Mouse (Mus musculus): ENCODE data around the gene Moap1. TPM values are rescaled to one million over a fixed set of nuclear protein-coding genes. Genes with fewer than 3 reads are reported as not detected.
A peak's percentile ranks its signal among the peaks of the same experiment; 100 is the strongest.

Moap1 gene
- polyA plus RNA-seq, 1 experiment from 2014 or later, result 33.9 TPM

DNA sequence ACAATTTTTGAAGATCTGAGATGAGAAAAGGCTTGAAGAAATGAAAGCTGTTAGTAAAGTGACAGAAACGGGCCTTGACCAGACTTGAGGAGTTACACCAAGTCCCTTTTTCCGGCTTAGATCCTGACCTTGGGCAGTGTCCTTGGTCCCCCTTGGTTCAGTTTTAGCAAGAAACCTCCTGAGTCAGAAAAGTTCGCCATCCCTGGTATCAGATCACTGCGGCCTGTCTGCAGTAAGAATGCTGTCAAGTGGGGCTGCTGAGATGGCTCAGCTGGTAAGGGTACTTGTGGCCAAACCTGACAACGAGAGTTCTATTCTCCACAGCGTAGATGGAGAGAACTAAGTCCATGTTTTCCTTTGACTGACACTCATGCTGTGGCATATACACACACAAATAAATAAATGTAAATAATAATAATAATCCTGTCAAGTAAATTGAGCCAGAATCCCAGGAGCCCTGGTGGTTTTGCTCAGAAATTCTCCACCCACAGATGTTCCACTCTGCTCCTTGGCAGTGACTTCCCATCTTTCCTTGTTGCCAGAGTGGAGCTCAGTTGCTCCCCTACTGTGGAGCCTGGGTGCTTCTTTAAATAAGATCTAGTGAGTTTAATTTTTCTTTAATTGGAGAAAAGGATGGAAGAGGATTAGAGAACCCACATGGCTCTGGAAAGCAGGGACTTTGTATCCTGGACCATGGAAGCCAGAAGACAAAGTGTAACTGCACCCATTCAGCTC, 37.4 kb downstream of the Moap1 start:
- Histone ChIP-seq H3K4me2 (ENCODE audit: low read depth, severe bottlenecking) (peak overlapping the region; percentile 93; the same call in 1 of the 2 replicates), H3K9ac (ENCODE audit: low read length) (no peak overlapping the region; the same call in 1 of the 2 replicates), H3K4me3 (ENCODE audit: low read depth, low read length) (no peak overlapping the region)

GRCm38 (mm10) chr12:102705216-102705871, 38.1 kb downstream of the Moap1 start:
- no peaks in the 10 kb centered on the region for H3K36me3 ChIP-seq (ENCODE audit: control insufficient read depth, insufficient read depth, low read length)
- peak overlapping the region; percentile 67 for H3K4me3 ChIP-seq (ENCODE audit: low read depth, low read length)
- peak; percentile 71 for ATAC-seq (ENCODE audit: insufficient number of reproducible peaks, low FRiP score, low TSS enrichment, low read depth)
- H3K27me3 ChIP-seq (ENCODE audit: control insufficient read depth, insufficient read depth, low read length), result no peaks in the 10 kb centered on the region
- no peaks in the 10 kb centered on the region for H3K9me3 ChIP-seq (ENCODE audit: control insufficient read depth, low read length)
- H3K9ac ChIP-seq (ENCODE audit: low read length), result peak overlapping the region; percentile 76
- H3K27ac ChIP-seq (replicated peaks; ENCODE audit: low read depth, low read length), result 0 out of 2 replicates have a peak overlapping the region, but pooled peaks have one; percentile 16
- peaks cover 6% of the 10 kb centered on the region for H3K4me1 ChIP-seq (ENCODE audit: control insufficient read depth, insufficient read depth, low read length)
- DNase-seq (ENCODE audit: low spot score), result peak; percentile 87
- peak overlapping the region; percentile 93 for H3K4me2 ChIP-seq (ENCODE audit: low read depth, severe bottlenecking)
- WGBS, result 3% methylated on average over 45 of the region's 45 CpGs

More for the DNA sequence above, 37.4 kb downstream of the Moap1 start:
- Histone ChIP-seq H3K36me3 (ENCODE audit: control insufficient read depth, insufficient read depth, low read length) (no peaks in the 10 kb centered on the region), H3K9me3 (ENCODE audit: control insufficient read depth, low read length) (no peaks in the 10 kb centered on the region), H3K4me1 (ENCODE audit: control insufficient read depth, insufficient read depth, low read length) (peaks cover 9% of the 10 kb centered on the region), H3K27me3 (ENCODE audit: control insufficient read depth, insufficient read depth, low read length) (no peaks in the 10 kb centered on the region), H3K27ac (replicated peaks; ENCODE audit: low read depth, low read length) (no peak overlapping the region)
- ATAC-seq (ENCODE audit: insufficient number of reproducible peaks, low FRiP score, low TSS enrichment, low read depth) (no peak), DNase-seq (ENCODE audit: low spot score) (no peak)
- 78% methylated on average over 6 of the region's 6 CpGs for WGBS

- H3K27ac ChIP-seq (replicated peaks; ENCODE audit: low read depth, low read length), result 0 out of 2 replicates have a peak within 1 kb of the TSS, but pooled peaks have one; percentile 16
- no peaks in the 10 kb centered on the region for H3K27me3 ChIP-seq (ENCODE audit: control insufficient read depth, insufficient read depth, low read length)
- peak; percentile 69 for DNase-seq (ENCODE audit: low spot score)
These were observed 38.8 kb downstream of the Moap1 start, which contains the start of gene Itpk1 for GRCm38 (mm10) chr12:102704457-102705198. Gene Itpk1 (minus strand): TSS chr12:102704930.

GRCm38 (mm10) chr12:102703921-102704408, 39.5 kb downstream of the Moap1 start:
- Histone ChIP-seq H3K27me3 (ENCODE audit: control insufficient read depth, insufficient read depth, low read length) (no peaks in the 10 kb centered on the region), H3K4me1 (ENCODE audit: control insufficient read depth, insufficient read depth, low read length) (peaks cover 13% of the 10 kb centered on the region), H3K4me3 (ENCODE audit: low read depth, low read length) (peak overlapping the region; percentile 67), H3K9ac (ENCODE audit: low read length) (peak overlapping the region; percentile 76; the same call in 1 of the 2 replicates), H3K9me3 (ENCODE audit: control insufficient read depth, low read length) (no peaks in the 10 kb centered on the region), H3K4me2 (ENCODE audit: low read depth, severe bottlenecking) (peak overlapping the region; percentile 93), H3K27ac (replicated peaks; ENCODE audit: low read depth, low read length) (no peak overlapping the region), H3K36me3 (ENCODE audit: control insufficient read depth, insufficient read depth, low read length) (no peaks in the 10 kb centered on the region)
- DNase-seq (ENCODE audit: low spot score) (peak; percentile 38), ATAC-seq (ENCODE audit: insufficient number of reproducible peaks, low FRiP score, low TSS enrichment, low read depth) (no peak)
- WGBS, result 2% methylated on average over 17 of the region's 17 CpGs

More at GRCm38 (mm10) chr12:102704457-102705198, 38.8 kb downstream of the Moap1 start, which contains the start of gene Itpk1:
- H3K4me2 ChIP-seq (ENCODE audit: low read depth, severe bottlenecking), result peak within 1 kb of the TSS; percentile 93
- H3K9me3 ChIP-seq (ENCODE audit: control insufficient read depth, low read length), result no peaks in the 10 kb centered on the region
- peak within 1 kb of the TSS; percentile 76 for H3K9ac ChIP-seq (ENCODE audit: low read length)
- peak within 1 kb of the TSS; percentile 67 for H3K4me3 ChIP-seq (ENCODE audit: low read depth, low read length)
- no peaks in the 10 kb centered on the region for H3K36me3 ChIP-seq (ENCODE audit: control insufficient read depth, insufficient read depth, low read length)
- ATAC-seq (ENCODE audit: insufficient number of reproducible peaks, low FRiP score, low TSS enrichment, low read depth), result peak; percentile 75
- H3K4me1 ChIP-seq (ENCODE audit: control insufficient read depth, insufficient read depth, low read length), result peaks cover 7% of the 10 kb centered on the region
- under 1% methylated on average over 70 of the region's 105 CpGs for WGBS

GRCm38 (mm10) chr12:102703441-102703840, 40.0 kb downstream of the Moap1 start:
- H3K4me3 ChIP-seq (ENCODE audit: low read depth, low read length), result no peak overlapping the region; the same call in 1 of the 2 replicates
- H3K9ac ChIP-seq (ENCODE audit: low read length), result no peak overlapping the region
- ATAC-seq (ENCODE audit: insufficient number of reproducible peaks, low FRiP score, low TSS enrichment, low read depth) (no peak), DNase-seq (ENCODE audit: low spot score) (no peak)
- WGBS, result 48% methylated on average over 6 of the region's 6 CpGs
- H3K4me1 ChIP-seq (ENCODE audit: control insufficient read depth, insufficient read depth, low read length), result peaks cover 18% of the 10 kb centered on the region
- H3K36me3 ChIP-seq (ENCODE audit: control insufficient read depth, insufficient read depth, low read length), result no peaks in the 10 kb centered on the region
- H3K9me3 ChIP-seq (ENCODE audit: control insufficient read depth, low read length), result no peaks in the 10 kb centered on the region
- no peaks in the 10 kb centered on the region for H3K27me3 ChIP-seq (ENCODE audit: control insufficient read depth, insufficient read depth, low read length)
- H3K4me2 ChIP-seq (ENCODE audit: low read depth, severe bottlenecking), result peak overlapping the region; percentile 93
- no peak overlapping the region for H3K27ac ChIP-seq (replicated peaks; ENCODE audit: low read depth, low read length)

- H3K27me3 ChIP-seq (ENCODE audit: control insufficient read depth, insufficient read depth, low read length), result no peaks in the 10 kb centered on the region
- no peak overlapping the region for H3K4me3 ChIP-seq (ENCODE audit: low read depth, low read length)
- WGBS, result 9% methylated on average over 4 of the region's 4 CpGs
- peaks cover 22% of the 10 kb centered on the region for H3K4me1 ChIP-seq (ENCODE audit: control insufficient read depth, insufficient read depth, low read length)
- peak overlapping the region; percentile 93; the same call in 1 of the 2 replicates for H3K4me2 ChIP-seq (ENCODE audit: low read depth, severe bottlenecking)
- DNase-seq (ENCODE audit: low spot score), result peak; percentile 27
- H3K27ac ChIP-seq (replicated peaks; ENCODE audit: low read depth, low read length), result no peak overlapping the region
- no peak for ATAC-seq (ENCODE audit: insufficient number of reproducible peaks, low FRiP score, low TSS enrichment, low read depth)
- no peaks in the 10 kb centered on the region for H3K36me3 ChIP-seq (ENCODE audit: control insufficient read depth, insufficient read depth, low read length)
- no peak overlapping the region for H3K9ac ChIP-seq (ENCODE audit: low read length)
- H3K9me3 ChIP-seq (ENCODE audit: control insufficient read depth, low read length), result no peaks in the 10 kb centered on the region
These were observed 40.4 kb downstream of the Moap1 start for GRCm38 (mm10) chr12:102703111-102703412.

GRCm38 (mm10) chr12:102702356-102703110, 40.9 kb downstream of the Moap1 start:
- WGBS, result 6% methylated on average over 15 of the region's 15 CpGs
- ATAC-seq (ENCODE audit: insufficient number of reproducible peaks, low FRiP score, low TSS enrichment, low read depth) (no peak), DNase-seq (ENCODE audit: low spot score) (peak; percentile 89)
- no peaks in the 10 kb centered on the region for H3K9me3 ChIP-seq (ENCODE audit: control insufficient read depth, low read length)
- peak overlapping the region; percentile 31; the same call in 1 of the 2 replicates for H3K4me2 ChIP-seq (ENCODE audit: low read depth, severe bottlenecking)
- no peak overlapping the region for H3K4me3 ChIP-seq (ENCODE audit: low read depth, low read length)
- no peak overlapping the region for H3K9ac ChIP-seq (ENCODE audit: low read length)
- H3K27me3 ChIP-seq (ENCODE audit: control insufficient read depth, insufficient read depth, low read length), result no peaks in the 10 kb centered on the region
- H3K36me3 ChIP-seq (ENCODE audit: control insufficient read depth, insufficient read depth, low read length), result no peaks in the 10 kb centered on the region
- H3K27ac ChIP-seq (replicated peaks; ENCODE audit: low read depth, low read length), result no peak overlapping the region
- H3K4me1 ChIP-seq (ENCODE audit: control insufficient read depth, insufficient read depth, low read length), result peaks cover 24% of the 10 kb centered on the region

Measured in limb, embryonic 11.5 days (tissue).